Mouse (Mus musculus) thymus, postnatal 4 days (tissue): ENCODE results near the gene Olfr1046.
"Not testable (repeated sequence)": the region's sequence is repeated elsewhere in the genome, so short reads cannot be mapped to it uniquely, and the experiment has no call there.

Source experiments
- DNase-seq: peaks from one replicate; pipeline ENCODE4 v3.0.0; 2021

Olfr1046 gene

DNA sequence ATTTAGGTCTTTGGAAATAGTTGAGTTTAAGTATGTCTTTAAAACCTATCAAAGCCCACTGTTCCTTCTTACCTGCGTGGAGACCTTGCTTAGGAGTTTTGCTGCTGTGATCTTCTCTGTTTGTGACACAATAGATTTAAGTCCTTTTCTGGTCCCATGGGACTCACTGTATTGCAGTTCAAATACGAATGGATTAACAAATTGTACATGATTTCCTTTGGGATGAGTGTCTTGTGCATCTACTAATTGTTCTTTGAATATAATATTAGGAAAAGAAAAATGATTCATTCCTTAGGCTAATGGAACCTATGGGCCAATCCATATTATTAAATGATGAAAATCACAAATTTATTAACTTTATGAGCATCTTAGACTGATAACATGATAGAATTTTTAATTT, at the start of gene Olfr1046:
Olfr1046 (minus strand) TSS at position 101 of the 400 bp plus-strand sequence.
- no peak for DNase-seq

DNA sequence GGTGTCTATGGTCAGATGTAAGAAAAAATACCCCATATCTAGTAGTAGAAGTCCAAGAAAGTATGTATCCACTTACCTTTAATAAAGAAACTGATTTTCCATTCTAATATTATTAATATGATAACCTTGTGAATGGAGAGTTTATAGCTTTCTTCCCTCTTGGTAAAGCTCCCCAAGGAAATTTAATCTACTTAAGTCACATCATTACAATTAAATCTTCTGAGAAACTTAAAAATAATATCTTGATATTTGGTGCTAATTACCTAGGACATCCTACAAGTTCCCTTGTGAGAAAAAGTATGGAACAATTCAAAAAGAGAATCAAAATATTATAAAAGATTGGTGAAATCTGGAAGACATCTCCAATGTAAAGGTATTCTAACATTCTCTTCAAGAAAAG, 39.1 kb upstream of the Olfr1046 start, which contains the start of gene Olfr1049:
Olfr1049 (minus strand) TSS at position 101 of the 400 bp plus-strand sequence.
- not testable (repeated sequence) for DNase-seq

DNA sequence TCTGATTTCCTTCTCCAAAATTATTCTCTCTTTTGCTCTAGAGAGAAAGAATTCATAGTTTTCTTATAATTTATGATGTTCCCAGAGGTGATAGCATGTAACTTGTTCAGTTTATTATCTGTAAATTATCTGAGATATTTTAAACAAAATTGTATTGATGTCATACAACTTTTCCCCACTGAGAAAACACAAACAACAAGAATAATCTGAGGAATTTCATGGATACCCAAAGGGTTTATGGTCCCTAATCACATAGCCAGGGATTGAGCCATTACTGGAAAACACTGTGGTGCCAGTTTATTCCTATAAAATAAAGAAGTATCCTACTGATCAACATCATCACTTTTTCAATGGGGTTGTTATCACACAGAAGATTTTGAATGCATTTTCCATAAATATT, 21.1 kb upstream of the Olfr1046 start, which contains the start of gene Olfr1048:
Olfr1048 (minus strand) TSS at position 101 of the 400 bp plus-strand sequence.
- DNase-seq = no peak

DNA sequence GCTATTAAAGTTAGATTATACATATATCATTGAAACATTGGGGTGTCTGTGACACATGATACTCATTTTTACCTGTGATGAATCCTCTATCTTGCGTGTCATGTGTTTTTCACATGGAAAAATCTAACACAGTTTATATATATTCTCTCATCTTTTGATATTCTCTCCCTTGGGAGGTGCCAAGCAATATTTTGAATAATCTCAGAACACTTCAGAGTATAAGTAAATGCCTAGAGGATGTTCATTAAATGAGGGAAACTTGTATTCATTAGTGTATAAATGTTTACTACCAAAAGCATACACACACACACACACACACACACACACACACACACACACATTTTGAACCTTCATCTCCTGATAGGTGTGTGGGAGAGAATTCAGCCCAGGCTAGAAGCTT, 12.2 kb upstream of the Olfr1046 start, which contains the start of gene Olfr1047:
Olfr1047 (minus strand) TSS at position 101 of the 400 bp plus-strand sequence.
- DNase-seq = no peak

DNA sequence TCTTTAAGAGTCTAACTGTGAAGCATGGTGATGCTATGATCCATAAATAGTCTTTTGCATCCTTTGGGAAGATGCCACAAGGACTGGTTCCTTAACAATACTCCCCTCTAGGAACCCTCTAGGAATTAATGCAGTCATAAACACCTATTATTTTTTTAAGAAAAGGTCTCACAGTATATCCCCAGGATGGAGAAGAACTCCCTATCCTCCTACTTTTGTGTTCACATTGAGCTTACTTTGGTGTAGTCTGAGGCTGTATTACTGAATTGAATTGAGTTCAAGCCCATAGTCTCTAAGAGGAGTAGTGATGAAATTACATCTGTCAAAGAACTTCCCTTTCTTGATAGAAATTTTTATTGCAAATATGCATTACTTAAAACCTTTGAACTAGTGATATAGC, 16.2 kb downstream of the Olfr1046 start, which contains the start of gene Olfr1045:
Olfr1045 (minus strand) TSS at position 101 of the 400 bp plus-strand sequence.
- no peak for DNase-seq

DNA sequence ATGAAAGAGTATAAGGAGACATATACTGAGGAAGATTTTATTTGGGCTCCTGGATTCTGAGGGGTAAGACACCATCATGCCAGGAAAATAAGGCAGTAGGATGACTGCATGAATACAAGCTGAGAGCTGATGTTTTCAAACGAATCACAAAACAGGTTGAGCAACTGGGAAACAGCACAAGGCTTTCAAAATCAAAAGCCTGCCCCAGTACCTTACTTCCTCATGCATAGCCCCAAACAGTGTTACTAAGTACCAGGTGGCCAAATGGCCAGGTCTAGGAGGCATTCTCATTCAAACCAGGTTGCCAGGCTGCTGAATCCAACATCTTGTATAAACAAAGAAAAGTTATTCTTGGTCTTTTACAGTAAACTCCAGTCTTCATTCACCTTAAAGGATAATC, 23.3 kb downstream of the Olfr1046 start:
- no peak for DNase-seq

DNA sequence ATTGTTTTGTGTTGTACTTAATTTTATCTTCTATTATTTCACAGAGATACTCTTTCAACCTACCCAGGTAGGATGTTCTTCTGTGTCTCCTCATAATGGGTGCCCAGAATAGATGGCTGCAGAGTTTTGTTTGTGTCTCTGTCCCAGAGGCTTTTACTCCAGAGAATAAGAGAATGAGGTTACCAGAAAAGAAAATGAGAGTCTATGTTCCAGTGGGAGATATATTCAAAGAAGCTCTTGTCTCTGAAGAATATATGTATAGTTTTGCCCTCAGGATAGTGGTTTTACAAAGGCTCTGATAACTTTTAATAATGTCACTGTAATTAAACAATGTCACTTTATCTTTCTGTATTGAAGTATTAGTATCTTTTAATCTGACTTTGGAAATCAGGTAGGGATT, 33.5 kb downstream of the Olfr1046 start, which contains the start of gene Olfr52:
Olfr52 (minus strand) TSS at position 101 of the 400 bp plus-strand sequence.
- no peak for DNase-seq

DNA sequence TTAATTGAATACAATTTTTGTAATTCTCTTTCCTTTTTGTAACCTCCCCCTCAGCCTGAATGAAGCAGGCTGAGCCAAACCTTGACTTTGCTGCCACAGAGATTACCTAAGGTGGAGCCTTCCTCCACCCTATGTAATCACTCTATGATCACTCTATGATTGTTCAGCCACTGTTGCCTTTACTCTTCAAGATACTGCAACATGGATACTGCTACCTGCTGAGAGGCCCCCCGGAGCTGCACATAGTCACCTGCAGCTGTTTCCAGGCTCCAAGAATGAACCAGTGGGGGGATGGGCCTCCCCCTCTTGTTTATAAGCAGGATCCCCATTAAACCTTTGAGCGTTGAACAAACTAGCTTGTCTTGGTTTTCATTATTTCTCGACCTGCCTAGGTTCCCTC, 39.2 kb downstream of the Olfr1046 start:
- DNase-seq = no peak

DNA sequence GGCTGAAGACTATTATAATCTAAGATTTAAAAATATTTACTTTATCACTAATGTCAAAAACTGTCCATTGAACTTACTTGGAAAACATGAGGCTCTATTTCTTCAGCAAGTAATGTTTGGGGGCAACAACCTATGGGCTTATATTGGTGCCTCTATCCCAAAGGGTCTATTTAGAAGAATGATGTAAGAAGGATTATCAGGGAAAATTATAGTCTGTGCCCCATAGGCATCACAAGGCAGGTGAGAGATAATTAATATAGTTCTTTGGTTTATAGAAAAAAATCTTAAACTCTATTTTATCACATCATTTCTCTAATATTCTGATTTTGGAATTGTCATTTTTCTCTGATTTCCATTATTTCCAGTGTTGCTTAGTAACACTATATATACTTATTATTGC, 41.4 kb downstream of the Olfr1046 start, which contains the start of gene Olfr1044:
Olfr1044 (minus strand) TSS at position 101 of the 400 bp plus-strand sequence.
- no peak for DNase-seq

DNA sequence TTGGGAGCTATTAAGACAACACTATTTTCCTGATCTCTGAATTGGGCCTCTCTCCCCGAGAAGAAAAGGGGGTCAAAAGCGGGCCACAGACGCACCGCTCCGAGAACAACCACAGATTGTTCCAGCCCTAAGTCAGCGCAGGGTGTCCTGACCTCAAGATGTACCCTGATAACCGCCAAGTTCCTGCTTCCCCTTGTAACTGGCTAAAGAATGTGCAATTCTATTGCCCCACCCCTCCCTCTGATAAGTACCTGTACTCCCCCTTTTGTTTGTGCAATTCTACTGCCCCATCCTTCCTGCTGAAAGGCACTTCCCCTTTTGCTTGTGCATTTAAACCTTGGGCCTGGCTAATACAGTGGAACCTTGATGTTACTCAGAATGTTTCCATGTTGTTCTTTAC, 43.7 kb downstream of the Olfr1046 start:
- not testable (repeated sequence) for DNase-seq

DNA sequence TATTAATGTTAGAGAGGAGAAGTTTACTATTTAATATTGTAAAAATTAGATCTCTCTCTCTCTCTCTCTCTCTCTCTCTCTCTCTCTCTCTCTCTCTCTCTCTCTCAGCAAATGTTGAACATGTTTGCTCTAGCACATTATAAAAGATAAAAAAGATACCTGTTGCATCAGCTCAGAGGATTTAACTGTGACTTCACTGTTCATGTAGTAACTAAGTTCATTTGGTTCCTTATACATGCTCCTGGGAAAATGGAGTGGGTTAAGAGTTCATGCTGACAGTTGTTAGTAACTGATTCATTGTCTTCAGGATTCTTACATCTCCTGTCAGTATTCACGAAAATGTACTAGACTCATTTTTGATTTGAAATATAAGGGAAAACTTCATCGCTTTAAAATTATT, 51.7 kb downstream of the Olfr1046 start, which contains the start of gene Olfr1043:
Olfr1043 (minus strand) TSS at position 101 of the 400 bp plus-strand sequence.
- DNase-seq = no peak
